Mouse (Mus musculus) E14TG2a.4 (cell line): Measurements from ENCODE around the gene Ccdc85b.

Experiments used
- H3K27me3 ChIP-seq: 2 replicates; pipeline ENCODE4 v1.6.1; 2014; ENCODE audit warnings: low read length, control low read depth; ENCODE audit not compliant: insufficient read depth
- H3K36me3 ChIP-seq: 2 replicates; pipeline ENCODE4 v1.6.1; 2014; ENCODE audit warnings: low read length, control low read depth; ENCODE audit not compliant: insufficient read depth
- H3K4me1 ChIP-seq: replicated peaks from 2 replicates; pipeline ENCODE4 v1.6.1; 2014; ENCODE audit warnings: low read depth, low read length, control low read depth
- H3K4me3 ChIP-seq: replicated peaks from 2 replicates; pipeline ENCODE4 v1.5.1; 2014; ENCODE audit warnings: mild to moderate bottlenecking, low read length
- H3K9me3 ChIP-seq: 2 replicates; pipeline ENCODE4 v1.6.1; 2014; ENCODE audit warnings: low read length, control low read depth
- CTCF ChIP-seq: conservative IDR thresholded peaks from 2 replicates; pipeline ENCODE4 v1.5.1; 2014; ENCODE audit warnings: low read length
- NANOG ChIP-seq: IDR thresholded peaks from 2 replicates; pipeline ENCODE4 v1.6.1; 2014; ENCODE audit warnings: borderline replicate concordance, low read length, mixed read lengths
- POU5F1 ChIP-seq: IDR thresholded peaks from 2 replicates; pipeline ENCODE4 v1.6.1; 2014; ENCODE audit warnings: low read length, borderline replicate concordance

The Ccdc85b gene

GRCm38 (mm10) chr19:5444371-5444908 is 13.3 kb downstream of the Ccdc85b start:
- Histone ChIP-seq H3K9me3 (peaks cover 6% of the 10 kb centered on the region), H3K27me3 (peaks cover 52% of the 10 kb centered on the region), H3K36me3 (no peaks in the 10 kb centered on the region), H3K4me3 (no peak overlapping the region), H3K4me1 (peaks cover 26% of the 10 kb centered on the region)
- TF ChIP-seq POU5F1 (no peak), CTCF (no peak), NANOG (no peak)

- TF ChIP-seq NANOG (no peak), POU5F1 (no peak), CTCF (no peak)
- Histone ChIP-seq H3K36me3 (no peaks in the 10 kb centered on the region), H3K4me3 (peak overlapping the region; percentile 74), H3K9me3 (no peaks in the 10 kb centered on the region), H3K4me1 (peaks cover 19% of the 10 kb centered on the region), H3K27me3 (peaks cover 29% of the 10 kb centered on the region)
Measured at GRCm38 (mm10) chr19:5433951-5434350, 23.7 kb downstream of the Ccdc85b start.

GRCm38 (mm10) chr19:5432992-5433852 is 24.5 kb downstream of the Ccdc85b start:
- Histone ChIP-seq H3K4me3 (peak overlapping the region; percentile 74), H3K9me3 (no peaks in the 10 kb centered on the region), H3K27me3 (peaks cover 29% of the 10 kb centered on the region), H3K4me1 (peaks cover 19% of the 10 kb centered on the region), H3K36me3 (no peaks in the 10 kb centered on the region)
- TF ChIP-seq NANOG (no peak), CTCF (no peak), POU5F1 (no peak)

GRCm38 (mm10) chr19:5431911-5432464 is 25.7 kb downstream of the Ccdc85b start:
- TF ChIP-seq NANOG = no peak
- TF ChIP-seq CTCF = no peak
- no peak for TF ChIP-seq POU5F1
- H3K9me3 ChIP-seq = no peaks in the 10 kb centered on the region
- peaks cover 24% of the 10 kb centered on the region for H3K27me3 ChIP-seq
- peaks cover 4% of the 10 kb centered on the region for H3K36me3 ChIP-seq
- no peak overlapping the region for H3K4me3 ChIP-seq
- peaks cover 27% of the 10 kb centered on the region for H3K4me1 ChIP-seq

- no peak overlapping the region for H3K4me3 ChIP-seq
- H3K4me1 ChIP-seq = peaks cover 42% of the 10 kb centered on the region
- H3K9me3 ChIP-seq = no peaks in the 10 kb centered on the region
- H3K27me3 ChIP-seq = peaks cover 20% of the 10 kb centered on the region
- H3K36me3 ChIP-seq = peaks cover 16% of the 10 kb centered on the region
- no peak for TF ChIP-seq CTCF
- no peak for TF ChIP-seq POU5F1
- TF ChIP-seq NANOG = no peak
Measured at GRCm38 (mm10) chr19:5430408-5430807, 27.3 kb downstream of the Ccdc85b start.

GRCm38 (mm10) chr19:5429806-5430205 is 27.9 kb downstream of the Ccdc85b start:
- peaks cover 16% of the 10 kb centered on the region for H3K36me3 ChIP-seq
- H3K9me3 ChIP-seq = no peaks in the 10 kb centered on the region
- TF ChIP-seq CTCF (no peak), POU5F1 (no peak), NANOG (no peak)
- H3K4me3 ChIP-seq = no peak overlapping the region
- H3K27me3 ChIP-seq = peaks cover 15% of the 10 kb centered on the region
- H3K4me1 ChIP-seq = peaks cover 42% of the 10 kb centered on the region

- TF ChIP-seq NANOG (no peak), POU5F1 (no peak), CTCF (no peak)
- Histone ChIP-seq H3K36me3 (peaks cover 16% of the 10 kb centered on the region), H3K4me1 (peaks cover 39% of the 10 kb centered on the region), H3K27me3 (peaks cover 9% of the 10 kb centered on the region; the same call in 1 of the 2 replicates), H3K9me3 (no peaks in the 10 kb centered on the region), H3K4me3 (no peak overlapping the region)
Measured at GRCm38 (mm10) chr19:5429219-5429618, 28.5 kb downstream of the Ccdc85b start.

- no peaks in the 10 kb centered on the region for H3K9me3 ChIP-seq
- H3K36me3 ChIP-seq = peaks cover 22% of the 10 kb centered on the region
- H3K4me1 ChIP-seq = peaks cover 37% of the 10 kb centered on the region
Measured at GRCm38 (mm10) chr19:5428083-5428482, 29.6 kb downstream of the Ccdc85b start.

More at GRCm38 (mm10) chr19:5428083-5428482, 29.6 kb downstream of the Ccdc85b start:
- Histone ChIP-seq H3K4me3 (no peak overlapping the region), H3K27me3 (peaks cover 7% of the 10 kb centered on the region; the same call in 1 of the 2 replicates)
- TF ChIP-seq CTCF = peak; percentile 53
- no peak for TF ChIP-seq NANOG
